Comparison of ENCODE assay signal across 8 mouse cellular contexts in the genomic region with DNA sequence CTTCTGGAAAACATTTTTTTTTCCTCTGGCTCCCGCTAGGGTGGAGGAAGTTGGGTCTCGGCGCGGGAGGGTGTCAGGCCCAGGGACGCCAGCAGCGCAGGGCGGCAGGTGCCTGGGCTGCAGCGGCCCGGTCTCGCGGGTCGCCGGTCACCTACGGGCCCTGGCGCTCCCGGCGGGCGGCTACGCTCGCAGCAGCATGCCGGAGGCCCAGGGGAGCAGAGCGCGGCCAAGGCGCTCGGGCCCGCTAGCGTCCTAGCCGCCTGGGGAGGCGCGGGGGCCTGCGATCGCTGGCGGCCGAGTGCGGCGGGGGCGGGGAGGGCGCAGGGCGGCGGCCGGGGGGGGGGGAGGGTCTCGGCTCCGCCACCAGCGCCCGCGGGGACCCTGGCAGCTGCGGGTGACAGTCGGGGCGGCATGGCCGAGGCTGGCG. TPM values are rescaled to one million over a fixed set of nuclear protein-coding genes. Genes with fewer than 3 reads are reported as not detected.
A peak's percentile ranks its signal among the peaks of the same experiment; 100 is the strongest.
DNase-seq lines count a peak whose midpoint lies in the region; ATAC-seq and TF ChIP-seq lines count a peak whose summit lies in the region.

No protein-coding gene starts in this region.

- H3K9me3 ChIP-seq in heart, embryonic 11.5 days (replicated peaks; ENCODE audit: control insufficient read depth, low read length) = no peaks in the 10 kb centered on the region
- no peaks in the 10 kb centered on the region for H3K9me3 ChIP-seq in kidney, embryonic 15.5 days (replicated peaks)
- no peaks in the 10 kb centered on the region for H3K9me3 ChIP-seq in liver, embryonic 15.5 days (replicated peaks)
- no peaks in the 10 kb centered on the region for H3K9me3 ChIP-seq in stomach, embryonic 15.5 days

- H3K27ac ChIP-seq in bone marrow, adult 2 months (ENCODE audit: control insufficient read depth, insufficient read depth, low read depth, low read length, poor library complexity) = peak overlapping the region; percentile 99
- peak overlapping the region; percentile 70 for H3K27ac ChIP-seq in embryonic fibroblast, embryonic 13.5 days (ENCODE audit: insufficient read depth, low read length)
- peak overlapping the region; percentile 98 for H3K27ac ChIP-seq in heart, embryonic 11.5 days (ENCODE audit: low read depth, low read length)
- H3K27ac ChIP-seq in kidney, embryonic 15.5 days = peak overlapping the region; percentile 93
- peak overlapping the region; percentile 95 for H3K27ac ChIP-seq in liver, embryonic 15.5 days (replicated peaks)
- H3K27ac ChIP-seq in stomach, embryonic 15.5 days = peak overlapping the region; percentile 93

- DNase-seq in CD4-positive, CD25-positive, alpha-beta regulatory T cell, adult 2 months (ENCODE audit: low read depth, low spot score) = peak; percentile 83
- DNase-seq in natural killer cell, adult 2 months (ENCODE audit: low spot score in 2 of 2) = peak; percentile 39 to 54

- peak; percentile 58 for ATAC-seq in heart, embryonic 11.5 days (replicated peaks; ENCODE audit: insufficient number of reproducible peaks, low FRiP score, low TSS enrichment)
- peak; percentile 75 for ATAC-seq in kidney, embryonic 15.5 days (replicated peaks; ENCODE audit: low FRiP score)
- peak; percentile 68 for ATAC-seq in liver, embryonic 15.5 days (ENCODE audit: insufficient read depth)
- ATAC-seq in stomach, embryonic 15.5 days (ENCODE audit: insufficient read depth, low FRiP score, low read depth) = peak; percentile 47

- H3K27me3 ChIP-seq in heart, embryonic 11.5 days (ENCODE audit: control insufficient read depth, insufficient read depth, low read length) = no peaks in the 10 kb centered on the region
- H3K27me3 ChIP-seq in kidney, embryonic 15.5 days = no peaks in the 10 kb centered on the region
- no peaks in the 10 kb centered on the region for H3K27me3 ChIP-seq in liver, embryonic 15.5 days
- H3K27me3 ChIP-seq in stomach, embryonic 15.5 days (replicated peaks) = no peaks in the 10 kb centered on the region

- H3K9ac ChIP-seq in heart, embryonic 11.5 days (ENCODE audit: low read depth, low read length) = peak overlapping the region; percentile 95
- peak overlapping the region; percentile 90 for H3K9ac ChIP-seq in kidney, embryonic 15.5 days
- H3K9ac ChIP-seq in liver, embryonic 15.5 days = peak overlapping the region; percentile 92
- peak overlapping the region; percentile 73 for H3K9ac ChIP-seq in stomach, embryonic 15.5 days

- TF ChIP-seq CTCF in bone marrow, adult 2 months (IDR thresholded peaks at IDR 0.05; ENCODE audit: control insufficient read depth, insufficient read depth, low read length) = peak; percentile 21; the same call in 1 of the 2 replicates
- no peak for TF ChIP-seq CTCF in embryonic fibroblast, embryonic 13.5 days (IDR thresholded peaks at IDR 0.05; ENCODE audit: borderline replicate concordance, insufficient read depth, low read length)

- no peaks in the 10 kb centered on the region for H3K36me3 ChIP-seq in heart, embryonic 11.5 days (ENCODE audit: control insufficient read depth, insufficient read depth, low read length)
- H3K36me3 ChIP-seq in kidney, embryonic 15.5 days = no peaks in the 10 kb centered on the region
- H3K36me3 ChIP-seq in liver, embryonic 15.5 days (replicated peaks) = no peaks in the 10 kb centered on the region
- H3K36me3 ChIP-seq in stomach, embryonic 15.5 days = no peaks in the 10 kb centered on the region

- H3K4me1 ChIP-seq in bone marrow, adult 2 months (ENCODE audit: control insufficient read depth, insufficient read depth, low read length) = no peaks in the 10 kb centered on the region; the same call in 1 of the 2 replicates
- H3K4me1 ChIP-seq in embryonic fibroblast, embryonic 13.5 days (ENCODE audit: control insufficient read depth, insufficient read depth, low read length) = peaks cover 8% of the 10 kb centered on the region
- peaks cover 22% of the 10 kb centered on the region for H3K4me1 ChIP-seq in heart, embryonic 11.5 days (ENCODE audit: control insufficient read depth, insufficient read depth, low read length)
- H3K4me1 ChIP-seq in kidney, embryonic 15.5 days = peaks cover 34% of the 10 kb centered on the region
- peaks cover 43% of the 10 kb centered on the region for H3K4me1 ChIP-seq in liver, embryonic 15.5 days (replicated peaks)
- peaks cover 15% of the 10 kb centered on the region; the same call in 1 of the 2 replicates for H3K4me1 ChIP-seq in stomach, embryonic 15.5 days

- under 1% methylated on average over 36 of the region's 51 CpGs for WGBS in bone marrow, adult 2 months
- 1% methylated on average over 33 of the region's 51 CpGs for WGBS in heart, embryonic 11.5 days (ENCODE audit: insufficient replicate concordance)
- WGBS in kidney, embryonic 15.5 days = 0% methylated on average over 33 of the region's 51 CpGs
- WGBS in liver, embryonic 15.5 days (ENCODE audit: insufficient replicate concordance) = 0% methylated on average over 38 of the region's 51 CpGs
- under 1% methylated on average over 36 of the region's 51 CpGs for WGBS in stomach, embryonic 15.5 days

- H3K4me3 ChIP-seq in bone marrow, adult 2 months (replicated peaks; ENCODE audit: control insufficient read depth, low read depth, low read length) = peak overlapping the region; percentile 87
- H3K4me3 ChIP-seq in embryonic fibroblast, embryonic 13.5 days (ENCODE audit: insufficient read depth, low read length) = peak overlapping the region; percentile 93
- H3K4me3 ChIP-seq in heart, embryonic 11.5 days (ENCODE audit: low read depth, low read length) = peak overlapping the region; percentile 79
- peak overlapping the region; percentile 88 for H3K4me3 ChIP-seq in kidney, embryonic 15.5 days (replicated peaks)
- H3K4me3 ChIP-seq in liver, embryonic 15.5 days (replicated peaks) = peak overlapping the region; percentile 92
- peak overlapping the region; percentile 88 for H3K4me3 ChIP-seq in stomach, embryonic 15.5 days (replicated peaks)

- TF ChIP-seq POLR2A in bone marrow, adult 2 months (IDR thresholded peaks at IDR 0.05; ENCODE audit: borderline replicate concordance, control insufficient read depth, low read depth, low read length) = peak; percentile 92
- peak; percentile 38 for TF ChIP-seq POLR2A in embryonic fibroblast, embryonic 13.5 days (IDR thresholded peaks at IDR 0.05; ENCODE audit: low read depth, low read length)

- H3K4me2 ChIP-seq in heart, embryonic 11.5 days = peak overlapping the region; percentile 96
- H3K4me2 ChIP-seq in kidney, embryonic 15.5 days = peak overlapping the region; percentile 98
- H3K4me2 ChIP-seq in liver, embryonic 15.5 days = peak overlapping the region; percentile 97
- peak overlapping the region; percentile 94 for H3K4me2 ChIP-seq in stomach, embryonic 15.5 days

RNA-seq across cellular contexts. Expression of a gene that starts 0.3 kb away (rescaled TPM):
- polyA plus RNA-seq in bone marrow, adult 2 months (2011; ENCODE audit: insufficient read depth, insufficient read length, low replicate concordance, missing spikeins) = 19.6 and 50.6 TPM in 2 replicates
- 26.8 and 33.2 TPM in 2 replicates for polyA plus RNA-seq in embryonic fibroblast, embryonic 13.5 days (2011; ENCODE audit: insufficient read length, low read depth, missing spikeins)
- 11.0 and 14.0 TPM in 2 replicates for polyA plus RNA-seq in heart, embryonic 11.5 days (2014; fragmentation: Nextera tagmentation; extraction: Ambion mirVana)
- 3.8 and 4.4 TPM in 2 replicates for polyA plus RNA-seq in kidney, embryonic 15.5 days (2015; fragmentation: Nextera tagmentation; extraction: Ambion mirVana)
- 4.2 and 5.5 TPM in 2 replicates for polyA plus RNA-seq in liver, embryonic 15.5 days (2015; fragmentation: Nextera tagmentation; extraction: Ambion mirVana)
- 4.1 and 5.3 TPM in 2 replicates for polyA plus RNA-seq in stomach, embryonic 15.5 days (2015; fragmentation: Nextera tagmentation; extraction: Ambion mirVana)

RNA-seq across cellular contexts. Expression of a gene that starts 27.7 kb away (rescaled TPM):
- not detected in 2 replicates for polyA plus RNA-seq in bone marrow, adult 2 months (2011; ENCODE audit: insufficient read depth, insufficient read length, low replicate concordance, missing spikeins)
- 0.35 TPM in 1 of 2 replicates, not detected in the other for polyA plus RNA-seq in embryonic fibroblast, embryonic 13.5 days (2011; ENCODE audit: insufficient read length, low read depth, missing spikeins)
- polyA plus RNA-seq in heart, embryonic 11.5 days (2014; fragmentation: Nextera tagmentation; extraction: Ambion mirVana) = 0.32 and 0.33 TPM in 2 replicates
- 0.17 and 0.21 TPM in 2 replicates for polyA plus RNA-seq in kidney, embryonic 15.5 days (2015; fragmentation: Nextera tagmentation; extraction: Ambion mirVana)
- polyA plus RNA-seq in liver, embryonic 15.5 days (2015; fragmentation: Nextera tagmentation; extraction: Ambion mirVana) = 0.05 and 0.13 TPM in 2 replicates
- 0.27 and 0.42 TPM in 2 replicates for polyA plus RNA-seq in stomach, embryonic 15.5 days (2015; fragmentation: Nextera tagmentation; extraction: Ambion mirVana)

Comparison
In these comparisons a context has a peak if more than half of its experiments do, and no peak if none do; other contexts are left out.
1. Peak in every context shown above with its lines: DNase-seq, ATAC-seq, H3K4me3 ChIP-seq and H3K27ac ChIP-seq.